Mouse (Mus musculus): ENCODE measurements around the gene Slc5a10. TPM values are rescaled to one million over a fixed set of nuclear protein-coding genes. Genes with fewer than 3 reads are reported as not detected.

Gene Slc5a10
- total and polyA plus RNA-seq, 3 experiments, result not detected

DNA sequence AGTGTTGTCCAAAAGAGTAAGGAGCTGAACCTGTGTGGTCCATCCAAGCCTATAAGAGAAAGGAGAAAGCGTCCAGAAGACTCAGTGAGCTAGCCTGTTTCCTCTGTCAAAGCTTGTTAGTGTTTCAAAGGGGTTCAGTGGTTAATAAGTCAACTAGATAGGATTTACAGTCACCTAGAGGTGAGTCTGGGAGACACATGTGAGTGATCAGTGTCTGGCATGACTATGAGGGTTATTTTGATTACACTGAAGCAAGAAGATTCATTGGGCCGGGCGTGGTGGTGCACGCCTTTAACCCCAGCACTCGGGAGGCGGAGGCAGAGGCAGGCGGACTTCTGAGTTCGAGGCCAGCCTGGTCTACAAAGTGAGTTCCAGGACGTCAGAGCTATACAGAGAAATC is 25.2 kb upstream of the Slc5a10 start:
- no peak for TF ChIP-seq TAL1 (conservative IDR thresholded peaks at IDR 0.05; ENCODE audit: low read depth, low read length)
- TF ChIP-seq CTCF (IDR thresholded peaks at IDR 0.05; ENCODE audit: low read depth, low read length), result no peak
- no peak for TF ChIP-seq POLR2AphosphoS5 (IDR thresholded peaks at IDR 0.05; ENCODE audit: insufficient replicate concordance, low read depth, low read length)
- TF ChIP-seq GATA2 (IDR thresholded peaks at IDR 0.05; ENCODE audit: borderline replicate concordance, low read depth, low read length), result no peak
- TF ChIP-seq GATA1 (IDR thresholded peaks at IDR 0.05; ENCODE audit: borderline replicate concordance, low read length), result no peak
- Histone ChIP-seq H3K9me3 (replicated peaks) (no peaks in the 10 kb centered on the region), H3K4me1 (ENCODE audit: insufficient read depth, low read depth, low read length) (no peaks in the 10 kb centered on the region), H3K4me3 (ENCODE audit: low read depth, low read length) (no peak overlapping the region), H3K27me3 (ENCODE audit: insufficient read depth, low read length) (no peaks in the 10 kb centered on the region), H3K36me3 (replicated peaks) (peaks cover 67% of the 10 kb centered on the region)
- ATAC-seq (ENCODE audit: extremely low read depth, insufficient number of reproducible peaks, low FRiP score, poor library complexity, severe bottlenecking) (no peak), DNase-seq (ENCODE audit: low spot score) (no peak)

DNA sequence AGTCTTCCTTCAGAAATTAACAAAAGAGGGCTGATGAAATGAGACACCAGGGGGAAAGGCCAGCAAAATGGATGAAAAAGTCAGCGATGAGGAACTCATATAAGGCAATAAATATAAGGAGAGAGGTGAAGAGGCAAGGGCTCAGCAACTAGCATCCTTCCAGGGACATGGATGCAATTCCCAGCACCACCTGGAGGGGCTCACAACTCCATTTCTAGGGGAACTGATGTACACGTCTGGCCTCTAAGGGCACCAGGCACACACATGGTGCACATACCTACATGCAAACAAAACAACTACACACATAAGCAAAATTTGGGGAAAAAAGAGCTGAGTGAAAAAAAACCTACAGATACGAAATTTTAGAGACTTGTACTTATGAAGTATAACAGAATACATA is 23.8 kb upstream of the Slc5a10 start:
- TF ChIP-seq GATA1 (IDR thresholded peaks at IDR 0.05; ENCODE audit: borderline replicate concordance, low read length) (no peak), TAL1 (conservative IDR thresholded peaks at IDR 0.05; ENCODE audit: low read depth, low read length) (no peak), POLR2AphosphoS5 (IDR thresholded peaks at IDR 0.05; ENCODE audit: insufficient replicate concordance, low read depth, low read length) (no peak), CTCF (IDR thresholded peaks at IDR 0.05; ENCODE audit: low read depth, low read length) (no peak), GATA2 (IDR thresholded peaks at IDR 0.05; ENCODE audit: borderline replicate concordance, low read depth, low read length) (no peak)
- Histone ChIP-seq H3K36me3 (replicated peaks) (peaks cover 66% of the 10 kb centered on the region), H3K4me1 (ENCODE audit: insufficient read depth, low read depth, low read length) (no peaks in the 10 kb centered on the region), H3K27me3 (ENCODE audit: insufficient read depth, low read length) (no peaks in the 10 kb centered on the region), H3K9me3 (replicated peaks) (no peaks in the 10 kb centered on the region), H3K4me3 (ENCODE audit: low read depth, low read length) (no peak overlapping the region)
- no peak for ATAC-seq (ENCODE audit: extremely low read depth, insufficient number of reproducible peaks, low FRiP score, poor library complexity, severe bottlenecking)
- no peak for DNase-seq (ENCODE audit: low spot score)

GRCm38 (mm10) chr11:61743768-61744167 is 23.1 kb upstream of the Slc5a10 start:
- TF ChIP-seq GATA2 (IDR thresholded peaks at IDR 0.05; ENCODE audit: borderline replicate concordance, low read depth, low read length), result no peak
- no peak for TF ChIP-seq GATA1 (IDR thresholded peaks at IDR 0.05; ENCODE audit: borderline replicate concordance, low read length)
- no peak for TF ChIP-seq TAL1 (conservative IDR thresholded peaks at IDR 0.05; ENCODE audit: low read depth, low read length)
- no peak for TF ChIP-seq CTCF (IDR thresholded peaks at IDR 0.05; ENCODE audit: low read depth, low read length)
- no peak for TF ChIP-seq POLR2AphosphoS5 (IDR thresholded peaks at IDR 0.05; ENCODE audit: insufficient replicate concordance, low read depth, low read length)
- Histone ChIP-seq H3K4me3 (ENCODE audit: low read depth, low read length) (no peak overlapping the region), H3K36me3 (replicated peaks) (peaks cover 66% of the 10 kb centered on the region), H3K4me1 (ENCODE audit: insufficient read depth, low read depth, low read length) (no peaks in the 10 kb centered on the region), H3K27me3 (ENCODE audit: insufficient read depth, low read length) (no peaks in the 10 kb centered on the region), H3K9me3 (replicated peaks) (no peaks in the 10 kb centered on the region)
- ATAC-seq (ENCODE audit: extremely low read depth, insufficient number of reproducible peaks, low FRiP score, poor library complexity, severe bottlenecking) (no peak), DNase-seq (ENCODE audit: low spot score) (no peak)

DNA sequence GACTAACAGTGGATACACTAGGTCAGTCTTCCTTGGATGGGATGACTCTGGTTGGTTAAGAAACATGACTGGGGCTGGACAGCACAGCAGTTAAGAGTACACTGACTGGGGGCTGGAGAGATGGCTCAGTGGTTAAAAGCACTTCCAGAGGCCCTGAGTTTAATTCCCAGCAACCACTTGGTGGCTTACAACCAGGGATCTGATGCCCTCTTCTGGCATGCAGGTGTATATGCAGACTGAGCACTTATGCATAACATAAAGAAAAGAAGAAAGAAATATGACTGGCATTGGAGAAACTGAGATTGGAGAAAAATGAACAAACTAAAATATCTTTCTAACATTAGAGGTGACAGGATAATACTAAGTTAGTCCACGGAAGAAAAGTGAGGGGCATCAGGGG is 19.9 kb upstream of the Slc5a10 start:
- H3K9me3 ChIP-seq (replicated peaks), result no peaks in the 10 kb centered on the region
- peaks cover 67% of the 10 kb centered on the region for H3K36me3 ChIP-seq (replicated peaks)
- no peaks in the 10 kb centered on the region for H3K4me1 ChIP-seq (ENCODE audit: insufficient read depth, low read depth, low read length)
- no peak overlapping the region for H3K4me3 ChIP-seq (ENCODE audit: low read depth, low read length)
- ATAC-seq (ENCODE audit: extremely low read depth, insufficient number of reproducible peaks, low FRiP score, poor library complexity, severe bottlenecking), result no peak
- TF ChIP-seq GATA1 (IDR thresholded peaks at IDR 0.05; ENCODE audit: borderline replicate concordance, low read length), result no peak
- no peak for TF ChIP-seq TAL1 (conservative IDR thresholded peaks at IDR 0.05; ENCODE audit: low read depth, low read length)
- TF ChIP-seq CTCF (IDR thresholded peaks at IDR 0.05; ENCODE audit: low read depth, low read length), result no peak
- no peak for TF ChIP-seq GATA2 (IDR thresholded peaks at IDR 0.05; ENCODE audit: borderline replicate concordance, low read depth, low read length)
- no peak for TF ChIP-seq POLR2AphosphoS5 (IDR thresholded peaks at IDR 0.05; ENCODE audit: insufficient replicate concordance, low read depth, low read length)
- DNase-seq (ENCODE audit: low spot score), result no peak
- H3K27me3 ChIP-seq (ENCODE audit: insufficient read depth, low read length), result no peaks in the 10 kb centered on the region

GRCm38 (mm10) chr11:61737290-61737689 is 16.7 kb upstream of the Slc5a10 start:
- ATAC-seq (ENCODE audit: extremely low read depth, insufficient number of reproducible peaks, low FRiP score, poor library complexity, severe bottlenecking) (no peak), DNase-seq (ENCODE audit: low spot score) (no peak)
- Histone ChIP-seq H3K27me3 (ENCODE audit: insufficient read depth, low read length) (no peaks in the 10 kb centered on the region), H3K4me1 (ENCODE audit: insufficient read depth, low read depth, low read length) (no peaks in the 10 kb centered on the region), H3K9me3 (replicated peaks) (no peaks in the 10 kb centered on the region), H3K36me3 (replicated peaks) (peaks cover 76% of the 10 kb centered on the region), H3K4me3 (ENCODE audit: low read depth, low read length) (no peak overlapping the region)
- TF ChIP-seq TAL1 (conservative IDR thresholded peaks at IDR 0.05; ENCODE audit: low read depth, low read length), result no peak
- TF ChIP-seq GATA2 (IDR thresholded peaks at IDR 0.05; ENCODE audit: borderline replicate concordance, low read depth, low read length), result no peak
- TF ChIP-seq CTCF (IDR thresholded peaks at IDR 0.05; ENCODE audit: low read depth, low read length), result no peak
- TF ChIP-seq POLR2AphosphoS5 (IDR thresholded peaks at IDR 0.05; ENCODE audit: insufficient replicate concordance, low read depth, low read length), result no peak
- no peak for TF ChIP-seq GATA1 (IDR thresholded peaks at IDR 0.05; ENCODE audit: borderline replicate concordance, low read length)

- ATAC-seq (ENCODE audit: extremely low read depth, insufficient number of reproducible peaks, low FRiP score, poor library complexity, severe bottlenecking) (no peak), DNase-seq (ENCODE audit: low spot score) (no peak)
- H3K9me3 ChIP-seq (replicated peaks), result no peaks in the 10 kb centered on the region
- no peaks in the 10 kb centered on the region for H3K27me3 ChIP-seq (ENCODE audit: insufficient read depth, low read length)
- TF ChIP-seq GATA2 (IDR thresholded peaks at IDR 0.05; ENCODE audit: borderline replicate concordance, low read depth, low read length) (no peak), CTCF (IDR thresholded peaks at IDR 0.05; ENCODE audit: low read depth, low read length) (no peak), TAL1 (conservative IDR thresholded peaks at IDR 0.05; ENCODE audit: low read depth, low read length) (no peak), GATA1 (IDR thresholded peaks at IDR 0.05; ENCODE audit: borderline replicate concordance, low read length) (no peak), POLR2AphosphoS5 (IDR thresholded peaks at IDR 0.05; ENCODE audit: insufficient replicate concordance, low read depth, low read length) (no peak)
- H3K36me3 ChIP-seq (replicated peaks), result peaks cover 74% of the 10 kb centered on the region
- no peak overlapping the region for H3K4me3 ChIP-seq (ENCODE audit: low read depth, low read length)
- no peaks in the 10 kb centered on the region for H3K4me1 ChIP-seq (ENCODE audit: insufficient read depth, low read depth, low read length)
Measured at GRCm38 (mm10) chr11:61732672-61733071, 12.0 kb upstream of the Slc5a10 start.

All from G1E (cell line).